Mouse (Mus musculus) small intestine, adult 2 months (tissue): Measurements from ENCODE around the gene Rsph3a.

Source experiments
- CTCF ChIP-seq: fragments of 200-500 bp; IDR thresholded peaks from 2 replicates; pipeline ENCODE4 v1.5.1; 2012; ENCODE audit warnings: low read depth, mild to moderate bottlenecking, control low read depth, inconsistent platforms, low read length, moderate library complexity, mixed read lengths; ENCODE audit not compliant: insufficient replicate concordance, insufficient read length; ENCODE audit errors: extremely low read depth
- POLR2A ChIP-seq: fragments of 200-500 bp; IDR thresholded peaks from 2 replicates; pipeline ENCODE4 v1.6.1; 2012; ENCODE audit warnings: low read depth, mild to moderate bottlenecking, control low read depth, inconsistent platforms, low read length, moderate library complexity

DNA sequence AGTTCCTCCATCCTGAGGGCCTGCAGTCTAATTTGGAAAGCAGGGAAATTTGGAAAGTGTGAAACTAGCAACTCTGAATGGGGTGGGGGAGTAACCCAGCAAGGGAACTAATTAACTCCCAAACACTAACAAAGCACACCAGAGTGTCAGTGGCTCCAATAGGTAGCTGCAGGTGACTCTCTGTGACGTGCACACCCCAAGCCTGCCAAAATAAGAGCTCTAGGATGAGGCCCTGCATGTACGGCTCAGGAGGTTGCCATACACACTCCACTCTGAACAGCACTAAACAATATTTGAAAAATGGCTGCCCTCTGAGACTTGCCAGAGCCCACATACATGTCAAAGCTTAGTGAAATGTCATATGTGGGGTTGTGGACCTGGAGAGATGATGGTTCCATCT is 27.1 kb upstream of the Rsph3a start:
- TF ChIP-seq CTCF (no peak), POLR2A (no peak)
